Mouse (Mus musculus) bone marrow, adult 2 months (tissue): ENCODE results near the gene Uchl5. TPM values are rescaled to one million over a fixed set of nuclear protein-coding genes. Genes with fewer than 3 reads are reported as not detected.

Experiments used
- H3K27ac ChIP-seq: fragments of 200-500 bp; 2 replicates; pipeline ENCODE4 v1.5.1; 2012; ENCODE audit warnings: low read depth, mild to moderate bottlenecking, control low read depth, inconsistent platforms, low read length; ENCODE audit not compliant: control insufficient read depth, poor library complexity, insufficient read depth
- H3K4me1 ChIP-seq: fragments of 200-500 bp; 2 replicates; pipeline ENCODE4 v1.6.1; 2011; ENCODE audit warnings: low read length; ENCODE audit not compliant: control insufficient read depth, insufficient read depth
- H3K4me3 ChIP-seq: fragments of 200-500 bp; replicated peaks from 2 replicates; pipeline ENCODE3; 2011; ENCODE audit warnings: mild to moderate bottlenecking, low read depth, low read length, control low read depth; ENCODE audit not compliant: control insufficient read depth
- CTCF ChIP-seq: fragments of 200-500 bp; IDR thresholded peaks from 2 replicates; pipeline ENCODE4 v1.5.1; 2011; ENCODE audit warnings: low read length, control low read depth; ENCODE audit not compliant: control insufficient read depth, insufficient read depth
- POLR2A ChIP-seq: fragments of 200-500 bp; IDR thresholded peaks from 2 replicates; pipeline ENCODE4 v1.6.1; 2011; ENCODE audit warnings: low read depth, mild to moderate bottlenecking, control low read depth, low read length, borderline replicate concordance; ENCODE audit not compliant: control insufficient read depth
- WGBS: fragments of 180-500 bp; shearing (Covaris S2); methylation state at CpG from one replicate; pipeline ENCODE4 v1.1.7; 2018; 5-methylcytosine and 5-hydroxymethylcytosine counted together
- polyA plus RNA-seq: library from polyadenylated mRNA; stranded (reverse); fragments of >200 nt; gene quantifications from 2 replicates; pipeline ENCODE4 v1.2.4, GENCODE M21; 2011; ENCODE audit warnings: low replicate concordance; ENCODE audit not compliant: missing spikeins, insufficient read depth, insufficient read length

The Uchl5 gene
- polyA plus RNA-seq, 1 experiment: 90.7 TPM

GRCm38 (mm10) chr1:143740581-143740980 is 36.5 kb upstream of the Uchl5 start:
- H3K4me1 ChIP-seq: no peaks in the 10 kb centered on the region; the same call in 1 of the 2 replicates
- TF ChIP-seq POLR2A (no peak), CTCF (no peak)
- no peak overlapping the region for H3K27ac ChIP-seq
- 84% methylated on average over 10 of the region's 10 CpGs for WGBS
- no peak overlapping the region for H3K4me3 ChIP-seq

GRCm38 (mm10) chr1:143741331-143741730 is 35.7 kb upstream of the Uchl5 start:
- H3K4me1 ChIP-seq: no peaks in the 10 kb centered on the region; the same call in 1 of the 2 replicates
- WGBS: 59% methylated on average over 5 of the region's 5 CpGs
- H3K4me3 ChIP-seq: no peak overlapping the region
- TF ChIP-seq CTCF (no peak), POLR2A (no peak)
- H3K27ac ChIP-seq: no peak overlapping the region

- no peak overlapping the region for H3K4me3 ChIP-seq
- H3K4me1 ChIP-seq: no peaks in the 10 kb centered on the region; the same call in 1 of the 2 replicates
- WGBS: 91% methylated on average over 6 of the region's 6 CpGs
- no peak for TF ChIP-seq POLR2A
- TF ChIP-seq CTCF: no peak
- H3K27ac ChIP-seq: no peak overlapping the region
These were observed 34.9 kb upstream of the Uchl5 start for GRCm38 (mm10) chr1:143742186-143742585.

GRCm38 (mm10) chr1:143745871-143746270 is 31.2 kb upstream of the Uchl5 start:
- H3K4me1 ChIP-seq: no peaks in the 10 kb centered on the region
- H3K4me3 ChIP-seq: no peak overlapping the region
- TF ChIP-seq POLR2A (no peak), CTCF (no peak)
- H3K27ac ChIP-seq: no peak overlapping the region
- WGBS: 94% methylated on average over 10 of the region's 10 CpGs

GRCm38 (mm10) chr1:143762159-143762558 is 14.9 kb upstream of the Uchl5 start:
- TF ChIP-seq CTCF (no peak), POLR2A (no peak)
- Histone ChIP-seq H3K27ac (no peak overlapping the region), H3K4me3 (no peak overlapping the region), H3K4me1 (no peaks in the 10 kb centered on the region)
- WGBS: 90% methylated on average over 8 of the region's 8 CpGs

GRCm38 (mm10) chr1:143764443-143764842 is 12.6 kb upstream of the Uchl5 start:
- TF ChIP-seq CTCF (no peak), POLR2A (no peak)
- WGBS: 55% methylated on average over 1 of the region's 1 CpGs
- Histone ChIP-seq H3K4me3 (no peak overlapping the region), H3K4me1 (no peaks in the 10 kb centered on the region), H3K27ac (no peak overlapping the region)

GRCm38 (mm10) chr1:143765801-143766200 is 11.3 kb upstream of the Uchl5 start:
- TF ChIP-seq POLR2A: no peak
- TF ChIP-seq CTCF: no peak
- 86% methylated on average over 4 of the region's 4 CpGs for WGBS
- H3K4me3 ChIP-seq: no peak overlapping the region
- no peak overlapping the region for H3K27ac ChIP-seq
- no peaks in the 10 kb centered on the region for H3K4me1 ChIP-seq

GRCm38 (mm10) chr1:143766238-143766637 is 10.8 kb upstream of the Uchl5 start:
- Histone ChIP-seq H3K4me1 (no peaks in the 10 kb centered on the region), H3K27ac (no peak overlapping the region), H3K4me3 (no peak overlapping the region)
- TF ChIP-seq CTCF (no peak), POLR2A (no peak)
- 65% methylated on average over 6 of the region's 6 CpGs for WGBS
